Mouse (Mus musculus): ENCODE measurements around the gene Sugct.

- no peak for TF ChIP-seq POLR2A (IDR thresholded peaks at IDR 0.05; ENCODE audit: borderline replicate concordance, extremely low read depth, low read depth, low read length)
- TF ChIP-seq CTCF (IDR thresholded peaks at IDR 0.05; ENCODE audit: insufficient read depth, low read length): no peak
These were observed 698.9 kb downstream of the Sugct start for GRCm38 (mm10) chr13:16996464-16996863.

Data from lung, adult 2 months (tissue).